Mouse (Mus musculus) bone marrow, adult 2 months (tissue): Measurements from ENCODE around the gene Nrn1l.

Experiments used
- CTCF ChIP-seq: fragments of 200-500 bp; IDR thresholded peaks from 2 replicates; pipeline ENCODE4 v1.5.1; 2011; ENCODE audit warnings: low read length, control low read depth; ENCODE audit not compliant: control insufficient read depth, insufficient read depth
- POLR2A ChIP-seq: fragments of 200-500 bp; IDR thresholded peaks from 2 replicates; pipeline ENCODE4 v1.6.1; 2011; ENCODE audit warnings: low read depth, mild to moderate bottlenecking, control low read depth, low read length, borderline replicate concordance; ENCODE audit not compliant: control insufficient read depth

DNA sequence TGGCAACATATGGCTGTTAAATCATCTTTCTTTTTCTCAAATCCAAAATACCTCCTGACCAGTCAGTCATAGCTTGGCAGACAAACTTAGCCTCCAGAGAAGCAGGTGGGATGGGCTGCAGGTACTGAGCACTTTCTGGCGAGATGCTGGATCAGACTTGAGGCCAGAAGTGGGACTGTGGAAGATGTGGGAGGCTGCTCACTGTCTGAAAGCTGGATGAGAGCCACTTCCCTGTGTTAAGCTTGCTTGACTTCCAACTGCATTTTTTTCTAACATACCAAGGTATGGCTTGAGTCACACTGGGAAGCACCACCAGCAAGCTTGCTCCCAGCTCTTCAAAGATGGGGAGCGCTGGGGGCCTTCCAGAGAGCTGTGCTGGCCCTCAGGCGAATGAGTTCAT lies 31.8 kb downstream of the Nrn1l start:
- no peak for TF ChIP-seq CTCF
- TF ChIP-seq POLR2A: no peak
